Mouse (Mus musculus): ENCODE measurements around the gene Nsdhl. TPM values are rescaled to one million over a fixed set of nuclear protein-coding genes. Genes with fewer than 3 reads are reported as not detected.
A peak's percentile ranks its signal among the peaks of the same experiment; 100 is the strongest.

Gene Nsdhl
- total RNA-seq (2021): 1 to 10 TPM; 4.2 to 6.4 TPM
- long read RNA-seq, experiment 1, partial matches to known transcripts: 0 of 1 reads
- long read RNA-seq, experiment 1, other reads (novel, unspliced or antisense): 0 of 1 reads
- long read RNA-seq, experiment 2: 0 reads

DNA sequence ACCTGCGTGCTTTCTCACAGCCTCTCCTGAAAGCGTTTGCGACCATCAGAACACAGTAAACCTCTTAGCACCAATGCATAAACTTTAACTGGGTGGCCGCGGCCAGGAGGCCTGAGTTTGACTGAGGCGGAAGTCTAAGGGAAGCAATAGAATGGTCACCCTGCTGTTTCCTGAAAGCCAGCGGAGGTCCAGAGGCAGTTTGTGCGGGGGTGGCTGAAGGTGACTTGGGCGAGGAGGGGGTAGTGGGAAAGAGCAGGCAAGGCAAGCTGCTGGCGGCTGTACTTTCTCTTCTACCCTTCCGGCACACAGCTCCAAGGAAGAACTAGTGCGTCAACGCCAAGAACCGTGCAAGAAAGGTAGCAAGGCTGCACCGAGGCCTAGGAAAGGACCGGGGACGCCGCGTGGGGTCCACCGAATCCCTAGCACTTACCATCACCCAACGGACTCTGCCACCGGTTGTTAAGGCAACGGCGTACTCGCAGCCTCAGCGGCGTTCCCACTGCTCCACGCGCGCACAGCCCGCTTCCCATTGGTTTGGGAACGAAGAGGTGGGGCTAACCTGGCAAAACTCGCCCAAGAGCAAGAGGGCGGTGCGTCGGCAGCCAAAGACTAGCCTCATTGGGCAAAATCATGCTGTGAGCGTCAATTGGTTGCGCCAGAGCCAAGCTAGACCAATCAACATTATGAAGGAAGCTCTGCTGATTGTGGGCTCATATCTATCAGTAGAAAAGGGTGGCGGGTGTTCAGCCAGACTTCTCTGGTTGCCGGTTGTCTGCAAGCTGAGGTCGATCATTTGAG lies at the start of gene Nsdhl, which contains the start of gene Cetn2:
Gene Nsdhl (plus strand): TSS at position 674 of the 798 bp plus-strand sequence.
Gene Cetn2 (minus strand): TSS at position 528 of the 798 bp plus-strand sequence.
- DNase-seq: peak; percentile 87 to 94

DNA sequence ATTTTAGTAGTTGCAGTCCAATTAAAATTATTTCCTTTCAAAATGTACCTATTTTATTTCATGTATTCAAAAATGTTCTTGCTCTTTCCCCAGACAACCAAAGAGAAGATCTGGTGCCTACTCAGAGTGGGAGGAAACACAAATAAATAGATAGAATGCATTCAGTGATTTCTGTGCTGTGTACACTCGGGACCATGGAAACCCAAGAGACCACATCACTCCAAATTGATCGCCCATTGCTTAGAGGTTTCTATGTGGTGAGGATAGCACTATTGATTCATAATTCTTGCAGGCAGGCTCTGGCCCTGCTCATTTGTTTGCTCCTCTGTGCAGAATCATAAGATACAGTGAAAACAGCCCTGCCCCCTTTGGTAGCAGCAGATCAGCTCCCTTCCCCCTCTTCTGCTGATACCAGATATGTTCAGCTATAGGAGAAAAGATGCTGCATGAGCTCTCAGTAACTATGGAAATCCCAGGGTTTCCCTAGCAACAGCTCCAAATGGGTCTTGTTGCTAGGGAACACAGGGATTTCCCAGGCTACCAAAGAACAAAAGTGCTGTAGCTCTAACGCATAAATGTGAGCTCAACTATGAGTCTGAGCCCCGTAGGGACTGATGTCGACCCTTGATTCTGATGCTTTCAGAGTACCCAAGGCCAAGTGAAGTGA lies 22.8 kb upstream of the Nsdhl start:
- DNase-seq: no peak

DNA sequence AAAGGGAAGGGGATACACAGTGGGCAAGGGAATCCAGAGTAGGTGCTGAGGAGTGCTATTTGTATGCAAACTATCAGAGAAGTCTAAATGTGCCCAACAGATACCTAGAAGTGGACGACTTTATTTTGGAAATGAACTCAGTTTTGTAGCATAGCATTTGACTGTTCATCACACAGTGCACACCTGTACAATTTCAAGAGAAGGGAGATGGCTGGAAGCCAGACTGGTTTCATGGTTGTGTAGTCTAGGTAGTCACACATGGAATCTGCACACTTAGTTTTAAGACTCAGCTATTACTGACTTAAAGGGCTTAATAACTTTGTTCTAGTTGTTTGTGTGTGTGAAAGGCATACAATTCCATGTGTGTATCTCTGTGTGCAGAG lies 22.3 kb upstream of the Nsdhl start:
- no peak for DNase-seq

DNA sequence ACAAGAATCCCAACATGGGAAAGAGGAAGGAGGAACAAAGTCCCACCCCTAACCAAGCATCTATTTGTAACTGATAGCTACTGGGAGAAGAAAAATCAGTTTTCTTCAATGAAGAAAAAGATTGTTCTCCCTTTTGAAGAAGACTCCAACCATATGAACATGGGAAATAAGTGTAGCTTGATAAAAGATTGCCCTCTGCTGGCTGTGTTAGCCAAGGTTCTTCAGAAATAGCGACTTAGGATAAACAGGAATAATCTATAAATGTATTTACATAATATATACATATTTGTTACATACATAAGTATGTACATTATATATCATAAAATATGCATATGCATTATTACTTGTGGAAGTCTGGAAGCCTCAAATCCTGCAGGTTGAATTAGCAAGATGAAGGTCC lies 15.8 kb upstream of the Nsdhl start:
- no peak for DNase-seq

DNA sequence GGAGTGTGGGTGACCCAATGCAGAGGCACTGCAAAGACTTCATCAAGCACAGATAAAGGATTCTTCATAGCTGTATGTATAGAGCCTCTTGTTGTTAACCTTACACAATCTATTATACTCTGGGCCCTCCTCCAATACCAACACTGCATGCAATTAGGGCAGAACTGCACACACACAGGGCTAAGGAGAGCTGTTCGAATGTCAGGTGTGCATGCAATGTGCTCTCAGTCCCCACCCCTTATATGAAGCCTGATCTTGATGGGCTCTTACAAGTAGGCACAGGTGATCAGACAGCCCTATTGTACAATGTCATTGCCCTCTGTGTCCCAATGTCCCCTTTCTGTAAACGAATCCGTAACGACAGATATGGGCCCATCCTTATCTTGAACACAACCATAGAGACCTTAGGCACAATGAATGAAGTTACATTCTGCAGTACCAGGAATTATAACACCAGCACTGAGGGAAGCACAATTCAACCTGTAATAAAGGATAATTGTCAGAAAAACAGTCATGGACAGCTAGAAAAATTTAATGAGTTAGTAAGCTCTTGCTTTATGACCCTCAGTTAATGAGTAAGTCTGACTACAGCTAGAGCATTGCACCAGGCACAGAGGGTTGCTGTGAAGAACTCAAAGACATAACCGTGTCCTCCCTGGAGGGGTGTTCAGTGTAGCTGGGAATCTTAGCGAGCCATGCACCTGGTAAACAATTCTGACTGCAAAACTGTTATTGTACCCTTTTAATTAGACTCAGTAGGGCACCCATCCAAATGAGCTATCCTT lies 10.5 kb upstream of the Nsdhl start:
- DNase-seq: no peak

DNA sequence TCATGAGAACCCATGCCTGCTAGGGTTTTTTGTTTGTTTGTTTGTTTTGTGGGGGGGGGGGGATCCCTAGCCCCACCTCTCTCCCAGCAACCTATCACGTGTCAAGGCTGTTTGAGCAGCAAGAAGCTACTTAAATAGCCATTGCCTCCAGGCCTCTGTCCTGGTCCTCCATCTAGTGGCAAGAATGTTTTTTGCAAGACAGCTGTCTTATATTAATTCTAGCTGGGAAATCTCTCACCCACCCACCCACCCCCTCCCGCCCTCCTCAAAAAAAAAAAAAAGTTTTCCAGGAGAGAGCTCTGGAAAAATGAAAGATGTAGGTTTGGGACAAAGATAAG lies 10.0 kb upstream of the Nsdhl start:
- peak; percentile 1 to 16 for DNase-seq

DNA sequence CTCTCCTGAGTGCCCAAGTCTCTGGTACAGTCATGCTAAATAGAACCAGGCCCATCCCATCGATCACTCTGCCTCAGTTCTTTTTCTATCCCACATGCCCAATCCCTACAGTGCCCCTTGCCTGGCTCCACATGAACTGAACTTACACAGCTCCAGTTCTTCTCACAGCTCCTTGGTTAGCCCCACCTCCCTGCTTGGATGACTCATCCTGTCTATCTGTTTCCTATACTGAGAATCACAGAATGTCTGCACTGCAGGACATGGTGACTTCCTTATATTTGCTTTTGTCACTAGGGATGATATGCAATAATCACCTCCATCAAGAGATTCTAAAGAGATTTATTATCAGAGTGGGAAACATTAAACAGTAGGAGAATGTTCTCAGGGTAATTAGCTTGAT lies 6.7 kb upstream of the Nsdhl start:
- DNase-seq: no peak

DNA sequence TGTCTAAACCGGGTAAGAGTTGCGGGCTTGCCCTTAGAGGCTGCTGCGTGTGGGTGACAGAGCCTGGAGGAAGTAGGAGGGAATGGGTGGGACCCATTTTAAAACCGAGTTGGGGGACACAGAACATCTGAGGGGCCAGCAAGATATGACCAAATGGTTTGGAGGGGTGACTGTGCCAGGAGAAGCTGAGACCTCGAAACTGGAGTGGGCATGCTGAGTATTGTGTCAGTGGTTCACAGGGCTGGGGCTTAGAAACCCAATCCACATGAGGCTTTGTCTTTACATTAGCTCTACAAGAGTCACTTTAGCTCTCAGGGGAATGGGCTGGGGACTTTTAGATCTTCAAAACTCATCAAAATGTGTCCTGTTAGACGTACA lies 314 bp downstream of the Nsdhl start:
- DNase-seq: no peak

DNA sequence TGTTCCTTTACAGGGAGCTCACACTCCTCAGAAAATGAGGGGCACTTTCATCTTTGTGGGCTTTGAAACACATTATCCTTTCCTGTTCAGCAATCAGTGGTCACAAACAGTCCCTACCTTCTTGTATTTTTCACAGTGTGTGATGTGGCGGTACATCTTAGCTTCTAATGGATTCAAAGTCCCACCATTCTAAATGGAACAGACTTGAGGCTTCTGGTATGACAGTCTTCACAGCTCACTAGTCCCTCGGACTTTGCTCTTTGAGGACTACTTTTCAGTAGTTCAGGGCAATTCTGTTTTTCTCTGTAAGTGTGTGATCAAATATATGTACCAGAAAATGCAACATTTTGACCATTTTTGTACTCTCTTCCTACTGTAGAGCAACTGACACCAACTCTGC lies 3.0 kb downstream of the Nsdhl start:
- DNase-seq: no peak

DNA sequence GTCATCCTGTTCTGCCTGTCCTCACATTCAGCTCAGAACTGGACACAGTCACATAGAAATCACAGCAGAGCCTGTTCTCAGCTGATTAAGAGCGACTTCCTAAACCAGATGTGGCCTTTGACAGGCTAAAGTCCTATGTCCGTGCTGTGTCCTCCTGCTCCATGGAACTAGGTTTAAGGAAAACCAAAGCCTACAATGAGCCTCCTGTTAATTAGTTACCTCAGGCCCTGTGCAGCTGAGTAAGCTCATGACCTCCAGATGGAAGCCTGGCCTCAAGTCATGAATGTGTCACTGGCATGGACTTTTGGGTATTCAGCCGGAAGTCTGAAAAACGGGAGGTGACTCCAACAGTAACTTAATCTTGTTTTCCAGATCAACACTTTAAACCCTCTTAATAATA lies 35.1 kb downstream of the Nsdhl start:
- no peak for DNase-seq

DNA sequence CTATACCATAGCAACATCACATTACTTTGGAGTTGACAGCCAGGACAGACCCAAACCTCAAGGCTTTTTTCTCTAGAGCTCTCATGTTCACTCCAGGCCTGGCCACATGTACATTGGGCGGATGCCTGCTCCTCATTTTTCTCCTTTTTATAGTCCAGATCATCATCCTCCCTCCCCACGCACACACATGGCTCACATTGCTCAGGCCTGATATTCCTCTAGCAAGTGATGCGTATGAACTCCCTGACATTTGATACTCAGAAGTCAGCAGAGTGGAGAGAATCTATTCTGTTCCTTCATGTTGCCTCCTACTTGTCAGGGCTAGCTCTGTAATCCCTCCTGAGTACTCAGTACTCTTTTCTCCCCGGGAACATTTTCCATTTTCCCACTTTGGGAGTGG lies 38.1 kb downstream of the Nsdhl start:
- no peak for DNase-seq

DNA sequence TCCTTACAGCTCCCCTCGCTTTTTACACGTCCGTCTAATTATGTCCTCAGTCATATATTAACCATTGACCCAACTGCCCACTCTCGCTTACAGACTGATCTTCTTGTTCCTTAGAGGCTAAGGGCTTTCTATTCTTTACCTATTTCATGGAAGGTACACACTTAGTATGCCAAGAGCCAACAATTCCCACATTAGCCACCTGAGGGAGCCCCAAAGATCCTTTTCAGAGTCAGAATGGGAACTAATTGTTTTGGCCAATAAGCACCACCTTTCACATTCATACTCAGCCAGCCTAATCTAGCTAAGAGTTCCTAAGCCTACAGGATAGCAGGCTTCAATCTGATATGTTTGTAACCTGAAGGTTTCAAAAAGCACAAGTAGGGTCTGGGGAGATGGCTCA lies 42.1 kb downstream of the Nsdhl start:
- peak in 1 of 2 experiments; percentile 22 for DNase-seq

DNA sequence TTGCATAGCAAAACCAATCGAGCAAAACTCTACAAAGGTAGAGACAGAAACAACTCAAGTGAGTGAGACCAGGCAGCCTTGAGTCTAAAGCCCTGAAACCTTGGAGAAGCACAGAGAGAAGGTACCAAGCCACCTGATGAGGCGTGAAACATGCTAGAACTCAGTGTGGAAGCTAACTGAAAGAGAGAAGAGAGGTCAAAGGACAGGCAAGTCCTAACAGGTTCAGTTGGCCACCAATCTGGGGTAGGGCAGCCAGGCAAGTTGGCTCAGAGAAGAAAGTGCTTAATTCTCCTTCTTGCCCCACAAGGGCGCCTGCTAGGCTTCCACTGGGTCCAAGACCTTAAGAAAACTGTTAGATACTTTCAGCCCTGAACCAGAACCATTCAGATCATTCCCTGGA lies 43.2 kb downstream of the Nsdhl start:
- DNase-seq: no peak

DNA sequence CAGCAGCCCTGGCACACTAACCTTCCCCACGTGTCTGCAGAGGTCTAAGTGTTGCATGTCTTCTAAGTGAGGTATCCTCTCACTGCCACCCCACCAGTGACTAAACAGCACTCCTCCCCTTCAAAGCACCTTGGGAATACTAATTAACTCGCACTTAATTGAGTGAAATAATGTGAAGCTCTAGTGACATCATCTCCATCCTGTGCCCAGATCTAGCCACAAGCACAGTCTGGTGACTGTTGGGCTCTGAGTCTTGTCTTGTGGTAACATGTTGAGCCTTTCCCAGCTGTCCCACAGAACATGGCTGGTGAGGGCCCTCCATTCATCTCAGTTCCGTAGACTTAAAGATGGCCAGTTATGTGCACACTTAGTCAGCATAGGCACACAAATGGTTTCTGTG lies 44.4 kb downstream of the Nsdhl start:
- no peak for DNase-seq

DNA sequence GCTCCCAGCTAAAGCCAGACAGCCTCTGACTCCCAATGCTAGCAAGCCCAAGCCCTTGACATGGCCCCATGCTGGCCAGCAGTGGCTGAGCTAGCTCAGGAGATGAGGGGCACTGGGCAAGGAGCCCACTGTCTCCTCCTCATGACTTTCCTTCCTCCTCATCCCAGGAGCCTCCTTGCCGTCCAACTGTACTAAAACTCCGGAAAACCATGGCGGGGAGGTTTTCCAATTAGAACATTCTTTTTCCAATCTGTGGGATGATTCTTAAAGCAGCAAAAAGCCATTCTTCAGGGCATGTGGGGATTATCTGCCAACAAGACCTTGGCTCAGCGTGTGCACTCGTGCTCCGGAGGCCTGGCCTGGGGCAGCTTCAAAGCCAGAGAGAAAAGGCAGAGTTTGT lies 64.5 kb downstream of the Nsdhl start:
- DNase-seq: peak in 1 of 2 experiments; percentile 21

DNA sequence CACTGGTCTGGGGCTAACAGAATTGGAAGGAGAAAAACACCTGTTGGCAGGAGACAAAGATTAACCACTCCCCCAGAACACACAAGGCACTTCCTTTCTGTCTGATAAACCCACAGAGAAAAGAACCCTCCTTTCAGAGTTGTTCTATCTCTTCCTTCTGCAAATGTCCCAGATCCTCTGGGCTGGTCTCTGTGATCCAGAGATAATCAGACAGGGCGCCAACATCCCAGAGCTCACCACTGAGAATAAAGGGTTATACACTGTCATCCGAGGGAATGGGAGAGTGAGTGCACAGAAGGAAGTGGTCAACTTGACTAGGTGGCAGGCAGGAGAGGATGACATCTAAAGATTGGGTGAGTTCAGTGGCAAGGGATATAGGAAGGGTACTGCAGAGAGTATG lies 67.2 kb downstream of the Nsdhl start:
- no peak for DNase-seq

DNA sequence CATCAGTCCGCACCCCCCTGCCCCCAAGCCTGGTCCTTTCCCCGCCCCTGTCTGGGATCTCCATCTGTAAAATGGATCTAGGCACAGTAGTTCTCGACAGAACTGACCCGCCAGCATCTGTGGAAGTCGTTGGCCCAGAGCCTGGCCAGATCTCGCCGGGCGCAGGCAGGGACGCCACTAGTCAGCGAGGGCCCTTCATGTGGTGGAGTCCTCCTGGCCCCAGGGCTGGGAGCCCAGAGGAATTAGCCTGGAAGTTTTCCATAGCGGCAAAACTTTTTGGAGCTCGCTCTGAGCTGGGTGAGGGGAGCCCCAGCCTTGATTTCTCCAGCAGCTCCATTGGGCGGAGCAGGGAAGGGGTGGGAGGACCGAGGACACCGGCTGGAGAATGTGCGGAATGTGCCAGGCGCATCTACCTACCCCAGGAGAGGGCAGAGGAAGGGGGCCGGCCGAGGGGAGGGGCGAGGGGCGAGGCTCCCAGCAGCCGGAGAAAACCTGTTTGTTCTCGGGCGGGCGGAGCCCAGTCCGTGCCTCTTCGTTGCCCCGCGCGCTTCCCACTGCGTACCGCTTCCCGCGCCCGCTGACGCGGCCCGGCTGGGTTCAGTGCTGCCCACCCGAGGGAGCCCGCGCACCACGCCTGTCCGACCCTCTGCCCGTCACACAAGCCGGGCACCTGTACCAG lies 68.6 kb downstream of the Nsdhl start, which contains the start of gene Zfp185:
Gene Zfp185 (plus strand): TSS at position 499 of the 679 bp plus-strand sequence.
- DNase-seq: peak; percentile 40 to 62

DNA sequence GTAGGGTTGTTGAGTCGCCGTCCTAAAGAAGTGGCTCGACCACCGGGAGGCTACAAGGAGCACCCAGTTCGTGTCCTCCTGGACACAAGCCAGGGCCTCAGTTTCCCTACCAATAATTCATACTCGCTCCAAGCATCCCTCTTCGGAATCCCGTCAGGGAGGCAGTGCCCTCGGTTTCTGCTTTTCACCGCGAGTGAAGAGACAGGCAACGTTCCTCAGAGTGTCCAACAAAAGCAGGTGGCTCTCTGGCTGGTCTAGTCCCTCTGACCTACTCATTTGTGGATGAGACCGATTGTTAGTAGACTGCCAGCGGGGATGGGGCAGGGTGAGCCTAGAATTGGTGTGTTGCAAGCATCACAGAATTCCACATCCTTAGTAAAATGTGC lies 69.2 kb downstream of the Nsdhl start:
- no peak for DNase-seq

DNA sequence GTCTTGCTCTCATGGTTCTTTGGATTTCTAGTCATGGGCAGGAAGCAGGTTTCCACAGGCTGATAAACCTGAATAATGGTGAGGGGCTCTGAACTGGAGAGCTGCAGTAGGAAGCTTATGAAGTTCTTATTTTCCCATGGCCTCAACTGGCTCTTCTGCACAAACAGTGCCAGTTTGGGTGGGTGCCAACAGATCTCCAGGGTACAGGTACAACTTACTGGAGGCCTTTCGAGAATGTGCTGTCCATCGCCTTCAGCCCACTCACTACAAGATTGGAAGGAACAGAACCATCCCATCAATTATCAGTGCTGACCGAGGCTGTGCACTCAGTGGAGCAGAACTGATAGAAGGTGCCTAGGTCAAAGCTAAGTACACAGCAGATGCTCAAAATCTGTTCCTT lies 70.1 kb downstream of the Nsdhl start:
- DNase-seq: no peak

DNA sequence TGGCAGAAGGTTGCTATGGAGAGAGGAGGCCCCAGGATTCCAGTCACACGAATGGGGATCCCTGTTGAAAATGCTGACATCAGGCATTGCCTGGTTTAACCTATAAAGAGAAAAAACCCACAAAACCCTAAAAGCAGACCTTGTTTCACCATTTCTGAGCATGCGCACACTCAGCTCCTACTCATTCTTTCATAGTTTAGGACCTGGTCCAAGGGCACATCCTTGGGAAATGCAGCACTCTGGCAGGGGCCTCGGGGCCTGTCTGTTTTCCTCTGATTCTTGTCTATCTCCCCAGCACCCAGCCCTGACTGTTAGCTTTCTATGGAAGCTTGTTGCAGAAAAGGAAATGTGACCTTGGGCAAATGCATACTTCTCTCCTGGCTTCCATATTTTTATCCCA lies 72.2 kb downstream of the Nsdhl start:
- DNase-seq: no peak

DNA sequence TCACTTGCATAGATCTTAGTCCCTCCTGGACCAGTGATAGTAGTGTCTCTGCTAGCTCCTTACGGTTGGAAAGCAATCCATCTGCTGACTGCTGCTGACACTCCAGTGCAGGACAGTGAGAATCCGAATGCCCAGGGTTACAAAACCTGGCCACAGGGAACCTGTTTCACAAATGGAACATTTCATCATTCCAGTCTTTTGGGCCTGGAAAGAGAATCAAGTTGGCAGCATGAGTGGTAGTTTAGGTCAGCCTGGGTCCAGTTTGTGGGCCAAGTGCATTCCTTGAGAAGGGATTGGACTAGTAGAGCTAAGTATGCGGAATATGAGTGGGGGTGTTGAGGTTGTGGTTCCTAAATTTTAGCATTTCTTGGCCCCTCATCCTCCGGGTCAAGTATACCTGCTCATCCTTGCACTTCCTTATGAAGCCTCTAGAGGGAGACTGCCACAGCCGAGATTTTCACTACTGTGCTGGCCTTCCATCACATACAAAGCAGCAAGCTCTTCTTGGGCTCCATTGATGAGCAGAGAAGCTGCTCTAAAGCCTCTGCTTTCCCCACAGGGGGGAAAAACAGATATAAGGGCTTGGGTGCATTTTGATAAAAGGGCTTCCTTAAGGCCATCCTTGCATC lies 74.0 kb downstream of the Nsdhl start:
- peak in 1 of 2 experiments; percentile 2 for DNase-seq

DNA sequence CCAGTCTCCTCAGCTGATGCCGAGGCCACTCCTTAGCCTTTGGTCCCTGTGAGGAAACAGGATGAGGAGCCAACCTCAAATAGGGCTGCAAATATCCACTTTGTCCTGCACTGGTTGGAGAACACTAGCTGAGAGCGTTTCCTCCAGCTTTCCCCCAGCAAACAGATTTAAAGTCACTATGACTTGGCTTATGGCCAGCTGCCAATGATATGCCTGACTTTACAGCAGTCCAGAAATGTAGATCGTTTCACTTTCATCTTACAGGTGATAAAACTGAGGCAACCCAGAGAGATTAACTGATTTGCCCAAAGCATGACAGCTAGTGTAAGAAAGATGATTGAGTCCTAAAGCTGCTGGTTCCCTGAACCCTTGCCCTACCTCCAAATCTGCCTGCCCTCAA lies 77.2 kb downstream of the Nsdhl start:
- DNase-seq: no peak

Measured in heart, adult 18-20 months (tissue).